8 mouse cellular contexts compared by ENCODE assay signal in genomic region chr11:17051545-17052475, GRCm38 (mm10). TPM values are rescaled to one million over a fixed set of nuclear protein-coding genes. Genes with fewer than 3 reads are reported as not detected.
DNase-seq lines count a peak whose midpoint lies in the region; ATAC-seq and TF ChIP-seq lines count a peak whose summit lies in the region.

TSS of gene Cnrip1 (plus strand) at chr11:17051586.
TSS of gene Plek (minus strand) at chr11:17052381.

- dilution Hi-C loops in CH12.LX (cut with MboI; ENCODE audit: extremely low pct_ligation_motif_present, extremely low pct_unique_long_range_greater_than_20kb, low sequenced_read_pairs), result no loop called here

- H3K79me2 ChIP-seq in CH12.LX (replicated peaks; ENCODE audit: control insufficient read depth, extremely low read depth, insufficient read depth, poor library complexity, severe bottlenecking), result no peaks in the 10 kb centered on the region

- no peaks in the 10 kb centered on the region for H3K36me3 ChIP-seq in CH12.LX (replicated peaks in 1 of 2; ENCODE audit: control insufficient read depth in 1 of 2, insufficient read depth in 1 of 2, low read length in 1 of 2)
- peaks cover 2% of the 10 kb centered on the region; the same call in 1 of the 2 replicates for H3K36me3 ChIP-seq in forebrain, embryonic 16.5 days (ENCODE audit: control insufficient read depth, insufficient read depth)
- H3K36me3 ChIP-seq in liver, embryonic 15.5 days (replicated peaks), result no peaks in the 10 kb centered on the region
- H3K36me3 ChIP-seq in stomach, embryonic 14.5 days (ENCODE audit: control insufficient read depth, insufficient read depth, low read length), result no peaks in the 10 kb centered on the region

- TF ChIP-seq POLR2A in CH12.LX (IDR thresholded peaks at IDR 0.05; ENCODE audit: low read depth, low read length), result no peak

- peak; percentile 98 for ATAC-seq in forebrain, embryonic 16.5 days
- ATAC-seq in liver, embryonic 15.5 days (ENCODE audit: insufficient read depth), result peak; percentile 61
- ATAC-seq in stomach, embryonic 14.5 days (ENCODE audit: insufficient number of reproducible peaks, insufficient read depth, low FRiP score, low read depth), result peak; percentile 94; the same call in 1 of the 2 replicates

- H3K4me2 ChIP-seq in CH12.LX (ENCODE audit: insufficient read depth, low read depth, poor library complexity, severe bottlenecking), result peak within 1 kb of the TSS; percentile 82
- H3K4me2 ChIP-seq in forebrain, embryonic 16.5 days (ENCODE audit: low read length), result peak within 1 kb of the TSS; percentile 79
- peak within 1 kb of the TSS; percentile 50 for H3K4me2 ChIP-seq in liver, embryonic 15.5 days
- peak within 1 kb of the TSS; percentile 62 for H3K4me2 ChIP-seq in stomach, embryonic 14.5 days (replicated peaks; ENCODE audit: low read depth, low read length)

- H3K9me3 ChIP-seq in CH12.LX (replicated peaks; ENCODE audit: low read length), result no peaks in the 10 kb centered on the region
- H3K9me3 ChIP-seq in forebrain, embryonic 16.5 days (ENCODE audit: control insufficient read depth, low read length), result no peaks in the 10 kb centered on the region
- no peaks in the 10 kb centered on the region for H3K9me3 ChIP-seq in liver, embryonic 15.5 days (replicated peaks)
- H3K9me3 ChIP-seq in stomach, embryonic 14.5 days (ENCODE audit: control insufficient read depth, low read depth, low read length), result no peaks in the 10 kb centered on the region

- in situ Hi-C loops in CH12.LX (cut with MboI; ENCODE audit: low pct_ligation_motif_present, low pct_unique_long_range_greater_than_20kb, low sequenced_read_pairs), result no loop called here

- H3K27ac ChIP-seq in CH12.LX (ENCODE audit: insufficient read depth, low read depth), result no peak within 1 kb of the TSS
- peak within 1 kb of the TSS; percentile 85 for H3K27ac ChIP-seq in forebrain, embryonic 16.5 days (ENCODE audit: low read length)
- H3K27ac ChIP-seq in liver, embryonic 15.5 days (replicated peaks), result 0 out of 2 replicates have a peak within 1 kb of the TSS, but pooled peaks have one; percentile 45
- peak within 1 kb of the TSS; percentile 72 for H3K27ac ChIP-seq in stomach, embryonic 14.5 days (ENCODE audit: low read length)

- no peak for TF ChIP-seq EP300 in CH12.LX (IDR thresholded peaks at IDR 0.05; ENCODE audit: low read length)

- under 1% methylated on average over 38 of the region's 38 CpGs for WGBS in forebrain, embryonic 16.5 days
- WGBS in liver, embryonic 15.5 days (ENCODE audit: insufficient replicate concordance), result under 1% methylated on average over 38 of the region's 38 CpGs
- under 1% methylated on average over 38 of the region's 38 CpGs for WGBS in stomach, embryonic 14.5 days

- no peak within 1 kb of the TSS for H3K4me3 ChIP-seq in CH12.LX (replicated peaks in 1 of 3; ENCODE audit: low read depth in 2 of 3, low read length in 2 of 3, poor library complexity in 1 of 3)
- peak within 1 kb of the TSS; percentile 84 for H3K4me3 ChIP-seq in forebrain, embryonic 16.5 days (replicated peaks; ENCODE audit: low read length)
- peak within 1 kb of the TSS; percentile 42 for H3K4me3 ChIP-seq in liver, embryonic 15.5 days (replicated peaks)
- peak within 1 kb of the TSS; percentile 49 for H3K4me3 ChIP-seq in stomach, embryonic 14.5 days (ENCODE audit: low read depth, low read length)

- TF ChIP-seq CTCF in CH12.LX (conservative IDR thresholded peaks at IDR 0.05 in 1 of 2, IDR thresholded peaks at IDR 0.05 in 1 of 2; ENCODE audit: low read depth in 2 of 2, low read length in 2 of 2), result no peak

- DNase-seq in CH12.LX (ENCODE audit: extremely low read depth), result no peak
- peak; percentile 89 for DNase-seq in cerebellum, adult 11-12 months
- peak; percentile 63 for DNase-seq in heart, postnatal 25 days (ENCODE audit: low spot score)
- peak; percentile 87 for DNase-seq in layer of hippocampus, adult 11-12 months (ENCODE audit: low spot score)
- peak; percentile 60 for DNase-seq in neural tube, embryonic 10.5 days (ENCODE audit: extremely low spot score, low spot score)

- H3K27me3 ChIP-seq in CH12.LX (replicated peaks), result no peaks in the 10 kb centered on the region
- no peaks in the 10 kb centered on the region for H3K27me3 ChIP-seq in forebrain, embryonic 16.5 days (replicated peaks; ENCODE audit: control insufficient read depth, insufficient read depth, low read length)
- peaks cover 13% of the 10 kb centered on the region for H3K27me3 ChIP-seq in liver, embryonic 15.5 days
- H3K27me3 ChIP-seq in stomach, embryonic 14.5 days (ENCODE audit: control insufficient read depth, insufficient read depth, low read length), result no peaks in the 10 kb centered on the region

- H3K9ac ChIP-seq in CH12.LX (ENCODE audit: insufficient read depth, low read depth), result no peak within 1 kb of the TSS
- H3K9ac ChIP-seq in forebrain, embryonic 16.5 days (replicated peaks; ENCODE audit: low read depth, low read length), result peak within 1 kb of the TSS; percentile 84
- no peak within 1 kb of the TSS for H3K9ac ChIP-seq in liver, embryonic 15.5 days
- peak within 1 kb of the TSS; percentile 37 for H3K9ac ChIP-seq in stomach, embryonic 14.5 days (replicated peaks; ENCODE audit: low read depth, low read length)

- TF ChIP-seq RAD21 in CH12.LX (IDR thresholded peaks at IDR 0.05; ENCODE audit: low read depth, low read length), result no peak

- intact Hi-C loops in heart, postnatal 25 days (cut with DNase I), result loop anchor here (5.0 to 10.0 kb wide), 2 partner anchors 110 to 163 kb away; partner anchors contain the start of gene Pno1

- H3K4me1 ChIP-seq in CH12.LX (ENCODE audit: control insufficient read depth in 1 of 2, insufficient read depth in 2 of 2), result peaks cover 5% of the 10 kb centered on the region in 2 experiments
- H3K4me1 ChIP-seq in forebrain, embryonic 16.5 days (replicated peaks; ENCODE audit: control insufficient read depth, insufficient read depth, low read length), result peaks cover 13% of the 10 kb centered on the region
- H3K4me1 ChIP-seq in liver, embryonic 15.5 days (replicated peaks), result no peaks in the 10 kb centered on the region; the same call in 1 of the 2 replicates
- no peaks in the 10 kb centered on the region; the same call in 1 of the 2 replicates for H3K4me1 ChIP-seq in stomach, embryonic 14.5 days (ENCODE audit: control insufficient read depth, insufficient read depth, low read length)

TF ChIP-seq in CH12.LX, 34 proteins besides CTCF, POLR2A, EP300 and RAD21:
- TF ChIP-seq ZC3H11A (IDR thresholded peaks at IDR 0.05; ENCODE audit: low read depth, low read length), result no peak
- TF ChIP-seq JUND (conservative IDR thresholded peaks at IDR 0.05; ENCODE audit: low read depth, low read length), result no peak
- TF ChIP-seq MEF2A (IDR thresholded peaks at IDR 0.05; ENCODE audit: borderline replicate concordance, low read depth, low read length), result no peak
- TF ChIP-seq CHD2 (IDR thresholded peaks at IDR 0.05; ENCODE audit: low read length), result no peak
- no peak for TF ChIP-seq ZMIZ1 (IDR thresholded peaks at IDR 0.05; ENCODE audit: low read depth, low read length)
- no peak for TF ChIP-seq PAX5 (IDR thresholded peaks at IDR 0.05; ENCODE audit: low read length)
- TF ChIP-seq POLR2AphosphoS2 (IDR thresholded peaks at IDR 0.05; ENCODE audit: low read depth, low read length), result no peak
- TF ChIP-seq GABPA (IDR thresholded peaks at IDR 0.05; ENCODE audit: insufficient replicate concordance, low read depth, low read length), result no peak
- TF ChIP-seq JUN (IDR thresholded peaks at IDR 0.05; ENCODE audit: insufficient read depth, low read depth, low read length), result no peak
- no peak for TF ChIP-seq MXI1 (IDR thresholded peaks at IDR 0.05; ENCODE audit: low read depth, low read length)
- no peak for TF ChIP-seq MAX (IDR thresholded peaks at IDR 0.05; ENCODE audit: low read length)
- TF ChIP-seq ZKSCAN1 (IDR thresholded peaks at IDR 0.05; ENCODE audit: borderline replicate concordance, low read depth, low read length), result no peak
- TF ChIP-seq IRF4 (IDR thresholded peaks at IDR 0.05; ENCODE audit: low read depth, low read length), result no peak
- TF ChIP-seq UBTF (IDR thresholded peaks at IDR 0.05; ENCODE audit: low read depth, low read length), result no peak
- no peak for TF ChIP-seq MAFK (IDR thresholded peaks at IDR 0.05; ENCODE audit: insufficient replicate concordance, low read length)
- no peak for TF ChIP-seq CHD1 (IDR thresholded peaks at IDR 0.05; ENCODE audit: low read depth, low read length)
- no peak for TF ChIP-seq USF1 (IDR thresholded peaks at IDR 0.05; ENCODE audit: low read depth, low read length)
- TF ChIP-seq BHLHE40 (IDR thresholded peaks at IDR 0.05; ENCODE audit: low read depth, low read length), result no peak

RNA-seq across cellular contexts. Expression of gene Cnrip1, which starts in this region (rescaled TPM):
- total RNA-seq in CH12.LX (2012; rRNA removed) (not detected in 2 replicates), CH12.LX (2014; rRNA removed) (not detected in 2 replicates)
- not detected in 2 replicates for polyA plus RNA-seq in CH12.LX (2012; ENCODE audit: insufficient read length, low read depth)
- 133 and 160 TPM in 2 replicates for polyA plus RNA-seq in forebrain, embryonic 16.5 days (2015; fragmentation: Nextera tagmentation; extraction: Ambion mirVana)
- 1 to 10 TPM; 4.4 to 5.1 TPM for total RNA-seq in heart, postnatal 25 days (2021)
- 2.8 and 2.9 TPM in 2 replicates for polyA plus RNA-seq in liver, embryonic 15.5 days (2015; fragmentation: Nextera tagmentation; extraction: Ambion mirVana)
- polyA plus RNA-seq in stomach, embryonic 14.5 days (2014; fragmentation: Nextera tagmentation; extraction: Ambion mirVana), result 38.6 and 43.3 TPM in 2 replicates

RNA-seq across cellular contexts. Expression of gene Plek, which starts in this region (rescaled TPM):
- 137 and 166 TPM in 2 replicates for total RNA-seq in CH12.LX (2012; rRNA removed)
- total RNA-seq in CH12.LX (2014; rRNA removed), result 354 and 376 TPM in 2 replicates
- polyA plus RNA-seq in CH12.LX (2012; ENCODE audit: insufficient read length, low read depth), result 223 and 229 TPM in 2 replicates
- polyA plus RNA-seq in forebrain, embryonic 16.5 days (2015; fragmentation: Nextera tagmentation; extraction: Ambion mirVana), result 3.2 and 3.3 TPM in 2 replicates
- 1 to 10 TPM; 4.5 to 4.6 TPM for total RNA-seq in heart, postnatal 25 days (2021)
- polyA plus RNA-seq in liver, embryonic 15.5 days (2015; fragmentation: Nextera tagmentation; extraction: Ambion mirVana), result 16.3 and 18.0 TPM in 2 replicates
- 2.5 and 2.9 TPM in 2 replicates for polyA plus RNA-seq in stomach, embryonic 14.5 days (2014; fragmentation: Nextera tagmentation; extraction: Ambion mirVana)

Comparison
In these comparisons a context has a peak if more than half of its experiments do, and no peak if none do; other contexts are left out.
1. RNA of gene Cnrip1 (total RNA-seq): 4.4 to 5.1 TPM in heart, postnatal 25 days; not detected in CH12.LX; every median in the first group is over 4 times any median in the second.
2. RNA of gene Plek (total RNA-seq): 137 to 376 TPM in CH12.LX; 4.5 to 4.6 TPM in heart, postnatal 25 days; every median in the first group is over 10 times any median in the second.
3. RNA of gene Cnrip1 (polyA plus RNA-seq): 133 to 160 TPM in forebrain, embryonic 16.5 days and 38.6 to 43.3 TPM in stomach, embryonic 14.5 days; 2.8 to 2.9 TPM in liver, embryonic 15.5 days and not detected in CH12.LX; every median in the first group is over 10 times any median in the second.
4. RNA of gene Plek (polyA plus RNA-seq): 223 to 229 TPM in CH12.LX; 16.3 to 18.0 TPM in liver, embryonic 15.5 days, 3.2 to 3.3 TPM in forebrain, embryonic 16.5 days and 2.5 to 2.9 TPM in stomach, embryonic 14.5 days; every median in the first group is over 10 times any median in the second.
5. H3K4me3 ChIP-seq: peak in forebrain, embryonic 16.5 days (single experiment), liver, embryonic 15.5 days (single experiment) and stomach, embryonic 14.5 days (single experiment); none in CH12.LX (0 of 3).
6. H3K9ac ChIP-seq: peak in forebrain, embryonic 16.5 days (single experiment) and stomach, embryonic 14.5 days (single experiment); none in CH12.LX (single experiment) and liver, embryonic 15.5 days (single experiment).
7. Peak in every context shown above with its lines, with median percentiles within 50 percentile points of each other: H3K4me2 ChIP-seq and ATAC-seq.